Mouse (Mus musculus): Measurements from ENCODE around the gene Slc4a7. TPM values are rescaled to one million over a fixed set of nuclear protein-coding genes. Genes with fewer than 3 reads are reported as not detected.

The Slc4a7 gene
- polyA plus RNA-seq, 1 experiment from 2014 or later = 8.5 TPM

- H3K27ac ChIP-seq (ENCODE audit: low read depth, low read length) = no peak overlapping the region
- no peak overlapping the region for H3K4me3 ChIP-seq (ENCODE audit: low read depth, low read length)
- no peak overlapping the region for H3K4me2 ChIP-seq (replicated peaks; ENCODE audit: low read depth)
- WGBS = 52% methylated on average over 1 of the region's 1 CpGs
- TF ChIP-seq CTCF (IDR thresholded peaks at IDR 0.05; ENCODE audit: low read depth) = no peak
- H3K36me3 ChIP-seq (ENCODE audit: control insufficient read depth, insufficient read depth) = no peaks in the 10 kb centered on the region
- ATAC-seq = no peak
- H3K4me1 ChIP-seq (replicated peaks; ENCODE audit: control insufficient read depth, insufficient read depth, low read length) = no peaks in the 10 kb centered on the region
- H3K27me3 ChIP-seq (replicated peaks; ENCODE audit: control insufficient read depth, insufficient read depth, low read length) = no peaks in the 10 kb centered on the region
- no peaks in the 10 kb centered on the region for H3K9me3 ChIP-seq (ENCODE audit: control insufficient read depth)
- H3K9ac ChIP-seq (ENCODE audit: low read depth, low read length) = no peak overlapping the region
These were observed 136.0 kb downstream of the Slc4a7 start for GRCm38 (mm10) chr14:14838109-14838508.

- no peak overlapping the region for H3K9ac ChIP-seq (ENCODE audit: low read depth, low read length)
- 69% methylated on average over 8 of the region's 8 CpGs for WGBS
- H3K27me3 ChIP-seq (replicated peaks; ENCODE audit: control insufficient read depth, insufficient read depth, low read length) = no peaks in the 10 kb centered on the region
- H3K27ac ChIP-seq (ENCODE audit: low read depth, low read length) = no peak overlapping the region
- ATAC-seq = no peak
- H3K4me3 ChIP-seq (ENCODE audit: low read depth, low read length) = no peak overlapping the region
- no peak for TF ChIP-seq CTCF (IDR thresholded peaks at IDR 0.05; ENCODE audit: low read depth)
- H3K9me3 ChIP-seq (ENCODE audit: control insufficient read depth) = no peaks in the 10 kb centered on the region
- no peaks in the 10 kb centered on the region for H3K4me1 ChIP-seq (replicated peaks; ENCODE audit: control insufficient read depth, insufficient read depth, low read length)
- no peak overlapping the region for H3K4me2 ChIP-seq (replicated peaks; ENCODE audit: low read depth)
- no peaks in the 10 kb centered on the region for H3K36me3 ChIP-seq (ENCODE audit: control insufficient read depth, insufficient read depth)
These were observed 140.9 kb downstream of the Slc4a7 start for GRCm38 (mm10) chr14:14842734-14843530.

Other genes with a start within 250 kb of the Slc4a7 start
- not detected in 2 replicates for gene Nek10, start 101.1 kb downstream of the Slc4a7 start, polyA plus RNA-seq (2015; fragmentation: Nextera tagmentation; extraction: Ambion mirVana)

Data from intestine, postnatal 0 days (tissue).